Mouse (Mus musculus): ENCODE data around the gene Ubr3.

DNA sequence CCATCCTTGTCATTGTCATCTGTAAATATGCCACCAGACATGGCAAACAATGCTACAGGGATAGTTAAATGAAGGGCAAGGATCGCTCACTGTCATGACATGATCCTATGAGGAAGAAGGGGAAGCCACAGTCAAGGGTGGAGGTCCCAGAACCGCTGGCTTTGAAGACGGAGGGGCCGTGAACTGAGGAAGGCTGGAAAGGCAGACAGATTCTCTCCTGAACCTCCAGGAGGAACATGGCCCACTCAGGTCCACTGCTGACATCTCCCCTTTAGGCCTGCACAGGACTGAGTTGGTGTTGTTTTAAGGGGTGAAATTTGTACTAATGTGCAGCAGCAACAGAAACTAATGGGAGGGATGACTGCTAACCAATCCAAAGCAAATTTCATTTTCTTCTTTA, 161.2 kb downstream of the Ubr3 start:
- TF ChIP-seq CTCF (IDR thresholded peaks at IDR 0.05 in 2 of 3, conservative IDR thresholded peaks at IDR 0.05 in 1 of 3; ENCODE audit: control insufficient read depth in 1 of 3, insufficient read depth in 1 of 3, low read depth in 2 of 3, low read length in 3 of 3, poor library complexity in 1 of 3, severe bottlenecking in 1 of 3) (no peak), USF1 (IDR thresholded peaks at IDR 0.05; ENCODE audit: low read depth, low read length) (no peak), JUND (IDR thresholded peaks at IDR 0.05; ENCODE audit: low read depth, low read length) (no peak), POLR2A (IDR thresholded peaks at IDR 0.05; ENCODE audit: control insufficient read depth in 1 of 2, insufficient read depth in 1 of 2, low read depth in 1 of 2, low read length in 2 of 2, poor library complexity in 1 of 2) (no peak), TCF12 (IDR thresholded peaks at IDR 0.05; ENCODE audit: low read depth, low read length) (no peak), MEF2A (IDR thresholded peaks at IDR 0.05; ENCODE audit: extremely low read depth, insufficient replicate concordance, low read depth, low read length, poor library complexity, severe bottlenecking) (no peak), EP300 (IDR thresholded peaks at IDR 0.05; ENCODE audit: low read depth in 1 of 2, low read length in 2 of 2) (no peak), MYC (IDR thresholded peaks at IDR 0.05; ENCODE audit: low read depth, low read length) (no peak), CHD2 (IDR thresholded peaks at IDR 0.05; ENCODE audit: low read length) (no peak), NELFE (IDR thresholded peaks at IDR 0.05; ENCODE audit: low read depth, low read length) (no peak), USF2 (IDR thresholded peaks at IDR 0.05; ENCODE audit: borderline replicate concordance in 1 of 2, insufficient read depth in 1 of 2, low read depth in 1 of 2, low read length in 2 of 2) (no peak)
